Mouse (Mus musculus) liver, adult 2 months (tissue): ENCODE measurements around the gene Slc16a4. TPM values are rescaled to one million over a fixed set of nuclear protein-coding genes. Genes with fewer than 3 reads are reported as not detected.
A peak's percentile ranks its signal among the peaks of the same experiment; 100 is the strongest.
"Not testable (repeated sequence)": the region's sequence is repeated elsewhere in the genome, so short reads cannot be mapped to it uniquely, and the experiment has no call there.

Experiments used
- DNase-seq: peaks from one replicate; pipeline ENCODE4 v3.0.0-alpha.2; 2011; ENCODE audit warnings: low read depth, low spot score; ENCODE audit errors: extremely low read depth
- H3K27ac ChIP-seq: fragments of 200-500 bp; replicated peaks from 2 replicates; pipeline ENCODE4 v1.5.1; 2012; ENCODE audit warnings: low read depth, mild to moderate bottlenecking, control low read depth, inconsistent platforms, low read length; ENCODE audit not compliant: insufficient read depth
- H3K27me3 ChIP-seq: fragments of 200-500 bp; 2 replicates; pipeline ENCODE4 v1.6.1; 2012; ENCODE audit warnings: mild to moderate bottlenecking, moderate library complexity, low read length, inconsistent platforms; ENCODE audit not compliant: control insufficient read depth, insufficient read depth
- H3K36me3 ChIP-seq: fragments of 200-500 bp; 2 replicates; pipeline ENCODE4 v1.6.1; 2012; ENCODE audit warnings: low read length, inconsistent platforms; ENCODE audit not compliant: control insufficient read depth, insufficient read depth
- H3K4me1 ChIP-seq: fragments of 200-500 bp; 2 replicates; pipeline ENCODE4 v1.6.1; 2011; ENCODE audit warnings: low read length; ENCODE audit not compliant: control insufficient read depth, insufficient read depth
- H3K4me3 ChIP-seq: fragments of 200-500 bp; 2 replicates; pipeline ENCODE4 v1.5.1; 2011; ENCODE audit warnings: low read depth, mild to moderate bottlenecking, control low read depth, low read length, moderate library complexity; ENCODE audit not compliant: insufficient read depth
- H3K79me2 ChIP-seq: fragments of 200-500 bp; 2 replicates; pipeline ENCODE4 v1.6.1; 2012; ENCODE audit warnings: inconsistent platforms, mild to moderate bottlenecking, low read length, moderate library complexity; ENCODE audit not compliant: control insufficient read depth, insufficient read depth
- H3K9ac ChIP-seq: fragments of 200-500 bp; 2 replicates; pipeline ENCODE4 v1.6.1; 2012; ENCODE audit warnings: low read depth, mild to moderate bottlenecking, control low read depth, inconsistent platforms, low read length
- CTCF ChIP-seq: fragments of 200-500 bp; IDR thresholded peaks from 2 replicates; pipeline ENCODE4 v1.5.1; 2011; ENCODE audit warnings: low read depth, low read length, control low read depth
- POLR2A ChIP-seq: fragments of 200-500 bp; IDR thresholded peaks from 2 replicates; pipeline ENCODE4 v1.6.1; 2011; ENCODE audit warnings: low read length, control low read depth; ENCODE audit not compliant: insufficient read depth; ENCODE audit errors: extremely low read depth
- WGBS: fragments of 180-500 bp; shearing (Covaris S2); methylation state at CpG from one replicate; pipeline ENCODE4 v1.1.7; 2018; 5-methylcytosine and 5-hydroxymethylcytosine counted together
- polyA plus RNA-seq: library from polyadenylated mRNA; depleted of rRNA; stranded (reverse); fragments of >200 nt; gene quantifications from 2 replicates; pipeline ENCODE4 v1.2.3, GENCODE M21; 2012
- total RNA-seq: library from RNA; depleted of rRNA; stranded (reverse); fragments of >200 nt; gene quantifications from 2 replicates; pipeline ENCODE4 v1.2.3, GENCODE M21; 2014

The Slc16a4 gene
- total and polyA plus RNA-seq, 2 experiments = not detected

DNA sequence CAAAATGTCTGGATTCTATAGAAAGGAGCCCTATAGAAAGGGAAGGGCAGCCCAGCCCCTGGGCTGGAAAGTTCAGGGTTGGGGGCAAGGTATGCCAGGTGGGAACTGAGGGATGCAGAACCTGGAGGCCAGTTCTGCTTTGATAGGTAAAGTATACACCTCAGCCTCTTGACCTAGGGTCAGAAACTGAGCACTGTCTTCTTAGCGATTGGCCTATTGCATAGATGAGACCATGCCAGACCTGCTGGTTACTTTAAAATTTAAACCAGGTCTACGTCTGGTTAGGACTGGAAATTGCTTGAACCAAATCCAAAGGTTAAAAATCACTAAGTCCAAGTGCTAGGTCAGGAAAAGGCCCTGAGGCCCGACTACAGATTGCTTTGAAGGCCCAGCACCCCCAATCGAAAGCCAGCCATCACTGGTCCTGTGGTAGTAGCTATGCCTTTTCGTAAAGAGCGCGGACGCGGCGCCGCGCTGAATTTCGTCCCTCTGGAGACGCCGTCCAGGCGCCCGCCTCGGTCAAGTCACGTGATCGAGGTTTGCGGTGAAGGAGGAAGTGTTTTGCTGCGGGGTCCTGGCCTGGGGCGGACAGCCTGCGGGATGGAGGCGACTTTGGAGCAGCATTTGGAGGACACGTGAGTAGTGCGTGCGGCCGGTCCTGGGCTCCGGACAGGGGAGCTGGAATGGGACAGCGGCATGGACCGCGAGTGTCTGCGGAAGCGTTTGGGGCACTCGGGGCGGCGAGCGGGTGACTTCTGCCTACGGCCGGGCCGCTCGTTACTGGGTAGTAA lies 12.4 kb upstream of the Slc16a4 start, which contains the start of gene Lamtor5:
Gene Lamtor5, plus strand, starts transcription at position 380 of the 791 bp plus-strand sequence.
- TF ChIP-seq CTCF (no peak), POLR2A (peak; percentile 58; the same call in 1 of the 2 replicates)
- Histone ChIP-seq H3K9ac (peak within 1 kb of the TSS; percentile 90), H3K4me3 (peak within 1 kb of the TSS; percentile 88), H3K27me3 (no peaks in the 10 kb centered on the region), H3K27ac (peak within 1 kb of the TSS; percentile 57), H3K79me2 (peaks cover 4% of the 10 kb centered on the region; the same call in 1 of the 2 replicates), H3K4me1 (peaks cover 4% of the 10 kb centered on the region), H3K36me3 (peaks cover 11% of the 10 kb centered on the region)
- DNase-seq = peak; percentile 74
- 1% methylated on average over 43 of the region's 43 CpGs for WGBS

DNA sequence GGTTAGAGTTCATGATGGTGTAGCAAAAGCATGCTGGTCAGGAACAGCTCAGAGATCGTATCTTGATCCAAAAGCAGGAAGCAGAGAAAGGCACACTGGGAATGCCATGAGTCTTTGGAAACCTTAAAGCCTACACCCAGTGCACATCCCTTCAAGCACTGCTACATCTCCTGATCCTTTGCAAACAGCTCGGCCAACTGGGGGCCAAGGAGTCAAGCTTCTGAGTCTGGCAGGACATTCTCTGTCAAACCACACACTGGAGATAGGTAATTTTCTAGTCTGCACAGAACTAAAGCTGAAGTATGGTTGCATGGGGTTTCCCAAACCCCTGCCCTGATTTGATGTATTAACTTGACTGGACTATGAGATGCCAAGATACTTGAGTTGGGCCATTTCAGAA lies 4.9 kb upstream of the Slc16a4 start:
- 85% methylated on average over 2 of the region's 2 CpGs for WGBS
- H3K4me3 ChIP-seq = no peak overlapping the region

DNA sequence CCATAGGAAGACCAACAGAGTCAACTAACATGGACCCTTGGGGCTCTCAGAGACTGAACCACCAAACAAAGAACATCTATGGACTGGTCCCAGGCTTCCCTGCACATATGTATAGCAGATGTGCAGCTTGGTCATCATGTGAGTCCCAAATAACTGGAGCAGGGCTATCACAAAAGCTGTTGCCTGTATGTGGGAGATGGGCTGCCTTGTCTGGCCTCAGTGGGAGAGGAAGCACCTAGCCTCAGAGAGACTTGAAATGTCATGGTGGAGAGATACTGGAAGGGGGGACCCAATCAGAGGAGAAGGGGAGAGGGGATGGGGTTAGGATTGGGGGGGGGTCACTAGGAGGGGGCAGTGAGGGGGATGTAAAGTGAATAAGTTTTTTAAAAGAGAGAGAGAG lies 3.7 kb upstream of the Slc16a4 start:
- Histone ChIP-seq H3K4me1 (no peaks in the 10 kb centered on the region), H3K36me3 (peaks cover 16% of the 10 kb centered on the region), H3K9ac (no peak overlapping the region), H3K27me3 (no peaks in the 10 kb centered on the region), H3K27ac (no peak overlapping the region), H3K79me2 (no peaks in the 10 kb centered on the region), H3K4me3 (no peak overlapping the region)
- no peak for TF ChIP-seq CTCF
- TF ChIP-seq POLR2A = no peak
- no peak for DNase-seq

More for the DNA sequence above, 4.9 kb upstream of the Slc16a4 start:
- no peak for TF ChIP-seq POLR2A
- TF ChIP-seq CTCF = no peak
- H3K27me3 ChIP-seq = no peaks in the 10 kb centered on the region
- DNase-seq = no peak
- no peaks in the 10 kb centered on the region for H3K79me2 ChIP-seq
- H3K4me1 ChIP-seq = no peaks in the 10 kb centered on the region
- H3K27ac ChIP-seq = no peak overlapping the region
- peaks cover 18% of the 10 kb centered on the region for H3K36me3 ChIP-seq
- H3K9ac ChIP-seq = no peak overlapping the region

DNA sequence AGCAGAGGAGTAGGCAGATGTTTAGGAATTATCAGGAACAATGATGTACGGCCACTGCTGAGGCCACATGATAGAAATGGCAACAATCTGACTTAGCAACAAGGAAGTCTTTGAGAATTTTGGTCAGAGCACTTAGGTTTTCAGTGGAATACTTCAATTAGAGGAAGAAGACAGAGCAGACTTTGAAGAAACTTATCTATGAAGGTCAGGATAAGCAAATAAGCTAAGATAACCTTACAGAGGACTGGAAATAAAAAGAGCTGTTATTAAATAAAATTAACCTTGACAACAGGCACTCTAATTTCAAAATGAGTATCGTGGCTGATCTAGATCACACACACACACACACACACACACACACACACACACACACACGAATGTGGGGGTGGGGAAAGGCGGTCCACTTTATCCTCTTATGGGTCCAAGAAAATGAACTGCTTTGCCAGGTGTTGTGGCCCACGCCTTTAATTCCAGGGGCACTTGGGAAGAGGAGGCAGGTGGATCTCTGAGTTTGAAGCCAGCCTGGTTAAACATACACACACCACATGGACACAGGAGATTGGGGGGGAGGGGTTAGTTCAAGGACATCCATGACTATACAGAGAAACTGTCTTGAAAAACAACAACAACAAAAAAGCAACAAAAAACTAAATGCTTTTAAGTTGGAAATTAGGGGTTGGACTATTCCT lies 4.8 kb downstream of the Slc16a4 start:
- Histone ChIP-seq H3K4me1 (no peaks in the 10 kb centered on the region), H3K36me3 (peaks cover under 1% of the 10 kb centered on the region; the same call in 1 of the 2 replicates), H3K27me3 (no peaks in the 10 kb centered on the region), H3K27ac (no peak overlapping the region), H3K4me3 (no peak overlapping the region), H3K79me2 (no peaks in the 10 kb centered on the region), H3K9ac (no peak overlapping the region)
- WGBS = 76% methylated on average over 5 of the region's 5 CpGs
- TF ChIP-seq CTCF (no peak), POLR2A (no peak)
- DNase-seq = no peak

- DNase-seq, H3K4me1 ChIP-seq, H3K27ac ChIP-seq, H3K27me3 ChIP-seq, H3K79me2 ChIP-seq, H3K9ac ChIP-seq, H3K4me3 ChIP-seq, H3K36me3 ChIP-seq: not testable (repeated sequence)
- 88% methylated on average over 4 of the region's 4 CpGs for WGBS
Measured at GRCm38 (mm10) chr3:107296917-107297316, 5.9 kb downstream of the Slc16a4 start.

GRCm38 (mm10) chr3:107317338-107317737 lies 26.3 kb downstream of the Slc16a4 start:
- DNase-seq = no peak
- no peak overlapping the region for H3K4me3 ChIP-seq
- peaks cover 17% of the 10 kb centered on the region; the same call in 1 of the 2 replicates for H3K4me1 ChIP-seq
- peaks cover 16% of the 10 kb centered on the region for H3K36me3 ChIP-seq
- peaks cover 24% of the 10 kb centered on the region; the same call in 1 of the 2 replicates for H3K79me2 ChIP-seq
- H3K9ac ChIP-seq = no peak overlapping the region
- H3K27ac ChIP-seq = no peak overlapping the region
- TF ChIP-seq POLR2A = no peak
- no peak for TF ChIP-seq CTCF
- no peaks in the 10 kb centered on the region for H3K27me3 ChIP-seq
- 86% methylated on average over 3 of the region's 3 CpGs for WGBS
